Mouse (Mus musculus): ENCODE data around the gene Pycr1. TPM values are rescaled to one million over a fixed set of nuclear protein-coding genes. Genes with fewer than 3 reads are reported as not detected.

Pycr1 gene
- total RNA-seq, 2 experiments from 2014 or later, result 1.2 to 1.3 TPM

- intact Hi-C loops (cut with DNase I), result loop anchor here (1.0 to 2.0 kb wide), 2 partner anchors 53 to 117 kb away; no protein-coding TSS in a partner anchor
- no peak for DNase-seq
Observed at GRCm38 (mm10) chr11:120659509-120660300, 16.1 kb upstream of the Pycr1 start.

- intact Hi-C loops (cut with DNase I), result loop anchor here (1.0 to 2.0 kb wide), 2 partner anchors 53 to 118 kb away; no protein-coding TSS in a partner anchor
- peak; percentile 78 to 81 for DNase-seq
Observed at GRCm38 (mm10) chr11:120658876-120659410, 15.4 kb upstream of the Pycr1 start.

- intact Hi-C loops (cut with DNase I), result no loop called here
- DNase-seq, result no peak
Observed at GRCm38 (mm10) chr11:120657301-120657700, 13.7 kb upstream of the Pycr1 start.

GRCm38 (mm10) chr11:120654741-120655140, 11.2 kb upstream of the Pycr1 start:
- DNase-seq, result no peak
- intact Hi-C loops (cut with DNase I), result no loop called here

- intact Hi-C loops (cut with DNase I), result no loop called here
- DNase-seq, result no peak
Observed at GRCm38 (mm10) chr11:120651872-120652271, 8.3 kb upstream of the Pycr1 start.

- peak in 1 of 2 experiments; percentile 66 for DNase-seq
- intact Hi-C loops (cut with DNase I), result no loop called here
Observed at GRCm38 (mm10) chr11:120648001-120648476, 4.5 kb upstream of the Pycr1 start, which contains the start of gene Myadml2. Myadml2 (minus strand) TSS chr11:120648158.

GRCm38 (mm10) chr11:120647047-120647830, 3.7 kb upstream of the Pycr1 start:
- intact Hi-C loops (cut with DNase I), result no loop called here
- DNase-seq, result no peak

GRCm38 (mm10) chr11:120642939-120643600, 499 bp downstream of the Pycr1 start:
- intact Hi-C loops (cut with DNase I), result no loop called here
- no peak for DNase-seq

- intact Hi-C loops (cut with DNase I), result no loop called here
- no peak for DNase-seq
Observed at GRCm38 (mm10) chr11:120641869-120642268, 1.7 kb downstream of the Pycr1 start.

GRCm38 (mm10) chr11:120641255-120641654, 2.3 kb downstream of the Pycr1 start:
- intact Hi-C loops (cut with DNase I), result no loop called here
- DNase-seq, result no peak

- intact Hi-C loops (cut with DNase I), result no loop called here
Observed at GRCm38 (mm10) chr11:120634810-120635209, 8.8 kb downstream of the Pycr1 start.

GRCm38 (mm10) chr11:120633520-120634343, 9.8 kb downstream of the Pycr1 start, which contains the start of gene Mafg:
Mafg (minus strand) TSS chr11:120633600.
- intact Hi-C loops (cut with DNase I), result no loop called here

More at GRCm38 (mm10) chr11:120634810-120635209, 8.8 kb downstream of the Pycr1 start:
- DNase-seq, result no peak

GRCm38 (mm10) chr11:120632559-120633519, 10.7 kb downstream of the Pycr1 start:
- intact Hi-C loops (cut with DNase I), result no loop called here
- DNase-seq, result peak; percentile 71 to 82

More at GRCm38 (mm10) chr11:120633520-120634343, 9.8 kb downstream of the Pycr1 start, which contains the start of gene Mafg:
- DNase-seq, result peak; percentile 88 to 92

- intact Hi-C loops (cut with DNase I), result no loop called here
Observed at GRCm38 (mm10) chr11:120631726-120632448, 11.7 kb downstream of the Pycr1 start.

GRCm38 (mm10) chr11:120630881-120631725, 12.5 kb downstream of the Pycr1 start:
- no peak for DNase-seq
- intact Hi-C loops (cut with DNase I), result no loop called here

More at GRCm38 (mm10) chr11:120631726-120632448, 11.7 kb downstream of the Pycr1 start:
- no peak for DNase-seq

- intact Hi-C loops (cut with DNase I), result no loop called here
- DNase-seq, result peak in 1 of 2 experiments; percentile 63
Observed at GRCm38 (mm10) chr11:120630401-120630871, 13.1 kb downstream of the Pycr1 start.
